Mouse (Mus musculus) lung, postnatal 25 days (tissue): ENCODE measurements at regions not wholly inside any gene's neighbourhood (a gene's known extent, or its start where the extent isn't known, plus 50 kb on each side); places are given as distances from the start of the nearest gene placed in this dataset.

Experiments used
- DNase-seq: peaks from one replicate; pipeline ENCODE4 v3.0.0; 2022; ENCODE audit warnings: low spot score

GRCm38 (mm10) chr10:15592161-15592560 lies 874.1 kb upstream of the Gje1 start:
- DNase-seq = no peak

- DNase-seq = no peak
Observed at GRCm38 (mm10) chr10:15586081-15586480, 868.1 kb upstream of the Gje1 start.

GRCm38 (mm10) chr10:15564119-15564518 lies 846.1 kb upstream of the Gje1 start:
- DNase-seq = no peak

GRCm38 (mm10) chr10:15553407-15554064 lies 835.5 kb upstream of the Gje1 start:
- no peak for DNase-seq

GRCm38 (mm10) chr10:15541797-15542350 lies 823.9 kb upstream of the Gje1 start:
- no peak for DNase-seq

- DNase-seq = no peak
Observed at GRCm38 (mm10) chr10:15540780-15541426, 822.9 kb upstream of the Gje1 start.

- DNase-seq = no peak
Observed at GRCm38 (mm10) chr10:15536053-15536452, 818.0 kb upstream of the Gje1 start.

- no peak for DNase-seq
Observed at GRCm38 (mm10) chr10:15487367-15487766, 769.4 kb upstream of the Gje1 start.

- no peak for DNase-seq
Observed at GRCm38 (mm10) chr10:15443281-15443680, 725.3 kb upstream of the Gje1 start.

GRCm38 (mm10) chr10:15441216-15441615 lies 723.2 kb upstream of the Gje1 start:
- no peak for DNase-seq

- DNase-seq = no peak
Observed at GRCm38 (mm10) chr10:15426746-15427145, 708.7 kb upstream of the Gje1 start.

GRCm38 (mm10) chr10:15406211-15406610 lies 688.2 kb upstream of the Gje1 start:
- no peak for DNase-seq

- DNase-seq = no peak
Observed at GRCm38 (mm10) chr10:15405706-15406105, 687.7 kb upstream of the Gje1 start.

- DNase-seq = no peak
Observed at GRCm38 (mm10) chr10:15399964-15400363, 682.0 kb upstream of the Gje1 start.

- DNase-seq = no peak
Observed at GRCm38 (mm10) chr10:15397114-15397513, 679.1 kb upstream of the Gje1 start.

GRCm38 (mm10) chr10:15395295-15395694 lies 677.3 kb upstream of the Gje1 start:
- no peak for DNase-seq

- DNase-seq = peak; percentile 2
Observed at GRCm38 (mm10) chr10:15392027-15392816, 674.2 kb upstream of the Gje1 start.

- DNase-seq = no peak
Observed at GRCm38 (mm10) chr10:15373571-15373970, 655.6 kb upstream of the Gje1 start.
